In genomic region chr2:165866951-165867387, GRCm38 (mm10) we compare ENCODE assay signal across 8 mouse cellular contexts. TPM values are rescaled to one million over a fixed set of nuclear protein-coding genes. Genes with fewer than 3 reads are reported as not detected.
DNase-seq lines count a peak whose midpoint lies in the region; ATAC-seq lines count a peak whose summit lies in the region.

No protein-coding gene starts in this region.

- peak overlapping the region; percentile 39 for H3K9ac ChIP-seq in forebrain, embryonic 15.5 days (replicated peaks)
- 0 out of 2 replicates have a peak overlapping the region, but pooled peaks have one; percentile 31 for H3K9ac ChIP-seq in kidney, embryonic 16.5 days (replicated peaks; ENCODE audit: low read length)
- no peak overlapping the region; the same call in 1 of the 2 replicates for H3K9ac ChIP-seq in neural tube, embryonic 14.5 days (replicated peaks; ENCODE audit: low read depth, low read length)

- 25% methylated on average over 12 of the region's 12 CpGs for WGBS in forebrain, embryonic 15.5 days
- 57% methylated on average over 12 of the region's 12 CpGs for WGBS in kidney, embryonic 16.5 days
- WGBS in neural tube, embryonic 14.5 days: 26% methylated on average over 12 of the region's 12 CpGs

- H3K27me3 ChIP-seq in forebrain, embryonic 15.5 days: no peaks in the 10 kb centered on the region
- no peaks in the 10 kb centered on the region for H3K27me3 ChIP-seq in kidney, embryonic 16.5 days (ENCODE audit: insufficient read depth, low read length)
- H3K27me3 ChIP-seq in neural tube, embryonic 14.5 days (ENCODE audit: control insufficient read depth, insufficient read depth, low read length): no peaks in the 10 kb centered on the region

- 0 out of 2 replicates have a peak, but pooled peaks cover 11% of the 10 kb centered on the region for H3K36me3 ChIP-seq in forebrain, embryonic 15.5 days
- H3K36me3 ChIP-seq in kidney, embryonic 16.5 days (ENCODE audit: insufficient read depth, low read length): peaks cover 12% of the 10 kb centered on the region; the same call in 1 of the 2 replicates
- H3K36me3 ChIP-seq in neural tube, embryonic 14.5 days (ENCODE audit: control insufficient read depth, insufficient read depth, low read length): 0 out of 2 replicates have a peak, but pooled peaks cover 3% of the 10 kb centered on the region

- ATAC-seq in forebrain, embryonic 15.5 days (replicated peaks): peak; percentile 51; the same call in 1 of the 2 replicates
- 0 out of 2 replicates have a peak, but pooled peaks have one; percentile 39 for ATAC-seq in kidney, embryonic 16.5 days (ENCODE audit: low FRiP score, low TSS enrichment)
- ATAC-seq in neural tube, embryonic 14.5 days (ENCODE audit: low read depth): peak; percentile 29; the same call in 1 of the 2 replicates
- no peak for ATAC-seq in activated CD4-positive, CD25-positive, alpha-beta regulatory T cell, adult 4 months

- H3K9me3 ChIP-seq in forebrain, embryonic 15.5 days: no peaks in the 10 kb centered on the region
- H3K9me3 ChIP-seq in kidney, embryonic 16.5 days (ENCODE audit: low read length): no peaks in the 10 kb centered on the region
- no peaks in the 10 kb centered on the region for H3K9me3 ChIP-seq in neural tube, embryonic 14.5 days (ENCODE audit: control insufficient read depth, low read length)

- peak; percentile 51 for DNase-seq in adrenal gland, postnatal 10 days
- DNase-seq in adrenal gland, adult 18-20 months (ENCODE audit: low spot score in 2 of 2): no peak
- peak; percentile 52 for DNase-seq in adrenal gland, postnatal 25 days
- no peak for DNase-seq in right cerebral cortex, adult 2 months (ENCODE audit: low spot score in 2 of 2)

- peak overlapping the region; percentile 86 for H3K27ac ChIP-seq in forebrain, embryonic 15.5 days (replicated peaks)
- peak overlapping the region; percentile 69 for H3K27ac ChIP-seq in kidney, embryonic 16.5 days (ENCODE audit: low read length)
- H3K27ac ChIP-seq in neural tube, embryonic 14.5 days (ENCODE audit: low read depth, low read length): peak overlapping the region; percentile 76

- no peak overlapping the region; the same call in 1 of the 2 replicates for H3K4me2 ChIP-seq in forebrain, embryonic 15.5 days (replicated peaks)
- H3K4me2 ChIP-seq in kidney, embryonic 16.5 days (replicated peaks; ENCODE audit: low read depth, low read length): no peak overlapping the region
- H3K4me2 ChIP-seq in neural tube, embryonic 14.5 days (ENCODE audit: low read depth, low read length): no peak overlapping the region

- peaks cover 55% of the 10 kb centered on the region for H3K4me1 ChIP-seq in forebrain, embryonic 15.5 days
- peaks cover 50% of the 10 kb centered on the region for H3K4me1 ChIP-seq in kidney, embryonic 16.5 days (ENCODE audit: insufficient read depth, low read length)
- H3K4me1 ChIP-seq in neural tube, embryonic 14.5 days (ENCODE audit: control insufficient read depth, insufficient read depth, low read length): peaks cover 37% of the 10 kb centered on the region

- H3K4me3 ChIP-seq in forebrain, embryonic 15.5 days: no peak overlapping the region
- H3K4me3 ChIP-seq in kidney, embryonic 16.5 days (ENCODE audit: low read length): no peak overlapping the region
- no peak overlapping the region for H3K4me3 ChIP-seq in neural tube, embryonic 14.5 days (ENCODE audit: low read depth, low read length)

RNA-seq across cellular contexts. Expression of gene Zmynd8, which starts 31.8 kb away (rescaled TPM):
- 10 to 100 TPM; 39.8 to 57.2 TPM for total RNA-seq in adrenal gland, postnatal 10 days (2021)
- 10 to 100 TPM; 45.8 to 48.8 TPM for total RNA-seq in adrenal gland, adult 18-20 months (2021)
- 57.4 and 73.1 TPM in 2 replicates for total RNA-seq in adrenal gland, postnatal 25 days (2021)
- 81.0 and 85.9 TPM in 2 replicates for polyA plus RNA-seq in forebrain, embryonic 15.5 days (2015; fragmentation: Nextera tagmentation; extraction: Ambion mirVana)
- 58.2 and 69.4 TPM in 2 replicates for polyA plus RNA-seq in kidney, embryonic 16.5 days (2015; fragmentation: Nextera tagmentation; extraction: Ambion mirVana)
- polyA plus RNA-seq in neural tube, embryonic 14.5 days (2014; fragmentation: Nextera tagmentation; extraction: Ambion mirVana): 63.4 and 69.3 TPM in 2 replicates
- polyA plus RNA-seq in activated CD4-positive, CD25-positive, alpha-beta regulatory T cell, adult 4 months (2017; shearing (Covaris generic)): 10 to 100 TPM; 41.1 to 48.5 TPM

Comparison
In these comparisons a context has a peak if more than half of its experiments do, and no peak if none do; other contexts are left out.
1. DNase-seq: peak in adrenal gland, postnatal 10 days (single experiment) and adrenal gland, postnatal 25 days (single experiment); none in adrenal gland, adult 18-20 months (0 of 2) and right cerebral cortex, adult 2 months (0 of 2).
2. Peak in every context shown above with its lines, with median percentiles within 50 percentile points of each other: H3K27ac ChIP-seq.